Mouse (Mus musculus): ENCODE data around the gene Prss33.
A peak's percentile ranks its signal among the peaks of the same experiment; 100 is the strongest.

The Prss33 gene

GRCm38 (mm10) chr17:23857913-23858312 is 22.1 kb upstream of the Prss33 start:
- TF ChIP-seq POU5F1 (IDR thresholded peaks at IDR 0.05; ENCODE audit: borderline replicate concordance, low read length) (no peak), CTCF (conservative IDR thresholded peaks at IDR 0.05; ENCODE audit: low read length) (no peak)
- Histone ChIP-seq H3K4me1 (replicated peaks; ENCODE audit: low read depth, low read length) (0 out of 2 replicates have a peak, but pooled peaks cover 3% of the 10 kb centered on the region), H3K4me3 (replicated peaks; ENCODE audit: low read length) (no peak overlapping the region), H3K9me3 (ENCODE audit: low read length) (no peaks in the 10 kb centered on the region), H3K36me3 (ENCODE audit: insufficient read depth, low read length) (no peaks in the 10 kb centered on the region), H3K27me3 (ENCODE audit: insufficient read depth, low read length) (peaks cover 4% of the 10 kb centered on the region; the same call in 1 of the 2 replicates)

- H3K4me3 ChIP-seq (replicated peaks; ENCODE audit: low read length): no peak overlapping the region
- H3K36me3 ChIP-seq (ENCODE audit: insufficient read depth, low read length): no peaks in the 10 kb centered on the region
- H3K27me3 ChIP-seq (ENCODE audit: insufficient read depth, low read length): peaks cover 4% of the 10 kb centered on the region; the same call in 1 of the 2 replicates
- no peaks in the 10 kb centered on the region for H3K9me3 ChIP-seq (ENCODE audit: low read length)
- 0 out of 2 replicates have a peak, but pooled peaks cover 3% of the 10 kb centered on the region for H3K4me1 ChIP-seq (replicated peaks; ENCODE audit: low read depth, low read length)
- TF ChIP-seq POU5F1 (IDR thresholded peaks at IDR 0.05; ENCODE audit: borderline replicate concordance, low read length) (no peak), CTCF (conservative IDR thresholded peaks at IDR 0.05; ENCODE audit: low read length) (no peak)
These were observed 21.3 kb upstream of the Prss33 start for GRCm38 (mm10) chr17:23857193-23857592.

GRCm38 (mm10) chr17:23854229-23854765 is 18.4 kb upstream of the Prss33 start:
- peaks cover 4% of the 10 kb centered on the region; the same call in 1 of the 2 replicates for H3K27me3 ChIP-seq (ENCODE audit: insufficient read depth, low read length)
- 0 out of 2 replicates have a peak, but pooled peaks cover 3% of the 10 kb centered on the region for H3K4me1 ChIP-seq (replicated peaks; ENCODE audit: low read depth, low read length)
- TF ChIP-seq POU5F1 (IDR thresholded peaks at IDR 0.05; ENCODE audit: borderline replicate concordance, low read length): no peak
- no peak for TF ChIP-seq CTCF (conservative IDR thresholded peaks at IDR 0.05; ENCODE audit: low read length)
- TF ChIP-seq NANOG (IDR thresholded peaks at IDR 0.05; ENCODE audit: borderline replicate concordance, low read length): no peak
- no peaks in the 10 kb centered on the region for H3K9me3 ChIP-seq (ENCODE audit: low read length)
- no peaks in the 10 kb centered on the region for H3K36me3 ChIP-seq (ENCODE audit: insufficient read depth, low read length)
- H3K4me3 ChIP-seq (replicated peaks; ENCODE audit: low read length): no peak overlapping the region

- TF ChIP-seq POU5F1 (IDR thresholded peaks at IDR 0.05; ENCODE audit: borderline replicate concordance, low read length): no peak
- peak; percentile 34 for TF ChIP-seq CTCF (conservative IDR thresholded peaks at IDR 0.05; ENCODE audit: low read length)
- Histone ChIP-seq H3K9me3 (ENCODE audit: low read length) (no peaks in the 10 kb centered on the region), H3K4me1 (replicated peaks; ENCODE audit: low read depth, low read length) (0 out of 2 replicates have a peak, but pooled peaks cover 3% of the 10 kb centered on the region), H3K4me3 (replicated peaks; ENCODE audit: low read length) (no peak overlapping the region), H3K27me3 (ENCODE audit: insufficient read depth, low read length) (peaks cover 4% of the 10 kb centered on the region; the same call in 1 of the 2 replicates), H3K36me3 (ENCODE audit: insufficient read depth, low read length) (no peaks in the 10 kb centered on the region)
These were observed 17.4 kb upstream of the Prss33 start for GRCm38 (mm10) chr17:23853292-23853691.

GRCm38 (mm10) chr17:23850853-23851749 is 15.2 kb upstream of the Prss33 start:
- TF ChIP-seq NANOG (IDR thresholded peaks at IDR 0.05; ENCODE audit: borderline replicate concordance, low read length) (no peak), CTCF (conservative IDR thresholded peaks at IDR 0.05; ENCODE audit: low read length) (peak; percentile 86)
- H3K36me3 ChIP-seq (ENCODE audit: insufficient read depth, low read length): no peaks in the 10 kb centered on the region

GRCm38 (mm10) chr17:23850028-23850427 is 14.2 kb upstream of the Prss33 start:
- H3K4me1 ChIP-seq (replicated peaks; ENCODE audit: low read depth, low read length): 0 out of 2 replicates have a peak, but pooled peaks cover 3% of the 10 kb centered on the region
- TF ChIP-seq CTCF (conservative IDR thresholded peaks at IDR 0.05; ENCODE audit: low read length) (peak; percentile 27), NANOG (IDR thresholded peaks at IDR 0.05; ENCODE audit: borderline replicate concordance, low read length) (no peak)
- H3K4me3 ChIP-seq (replicated peaks; ENCODE audit: low read length): no peak overlapping the region
- no peaks in the 10 kb centered on the region; the same call in 1 of the 2 replicates for H3K27me3 ChIP-seq (ENCODE audit: insufficient read depth, low read length)
- no peaks in the 10 kb centered on the region for H3K9me3 ChIP-seq (ENCODE audit: low read length)
- H3K36me3 ChIP-seq (ENCODE audit: insufficient read depth, low read length): no peaks in the 10 kb centered on the region

More at GRCm38 (mm10) chr17:23850853-23851749, 15.2 kb upstream of the Prss33 start:
- Histone ChIP-seq H3K4me1 (replicated peaks; ENCODE audit: low read depth, low read length) (0 out of 2 replicates have a peak, but pooled peaks cover 3% of the 10 kb centered on the region), H3K27me3 (ENCODE audit: insufficient read depth, low read length) (no peaks in the 10 kb centered on the region; the same call in 1 of the 2 replicates), H3K4me3 (replicated peaks; ENCODE audit: low read length) (no peak overlapping the region), H3K9me3 (ENCODE audit: low read length) (no peaks in the 10 kb centered on the region)

- Histone ChIP-seq H3K36me3 (ENCODE audit: insufficient read depth, low read length) (peaks cover 6% of the 10 kb centered on the region; the same call in 1 of the 2 replicates), H3K4me3 (replicated peaks; ENCODE audit: low read length) (peak within 1 kb of the TSS; percentile 74), H3K27me3 (ENCODE audit: insufficient read depth, low read length) (no peaks in the 10 kb centered on the region; the same call in 1 of the 2 replicates), H3K9me3 (ENCODE audit: low read length) (no peaks in the 10 kb centered on the region), H3K4me1 (replicated peaks; ENCODE audit: low read depth, low read length) (peaks cover 7% of the 10 kb centered on the region)
- TF ChIP-seq POU5F1 (IDR thresholded peaks at IDR 0.05; ENCODE audit: borderline replicate concordance, low read length) (no peak), CTCF (conservative IDR thresholded peaks at IDR 0.05; ENCODE audit: low read length) (peak; percentile 75), NANOG (IDR thresholded peaks at IDR 0.05; ENCODE audit: borderline replicate concordance, low read length) (no peak)
These were observed 8.0 kb upstream of the Prss33 start, which contains the start of the genes Prss32 and Prss41 for GRCm38 (mm10) chr17:23843812-23844273. Gene Prss32, plus strand, starts transcription at chr17:23843855. Gene Prss41, minus strand, starts transcription at chr17:23844172.

GRCm38 (mm10) chr17:23843141-23843811 is 7.4 kb upstream of the Prss33 start:
- peaks cover 7% of the 10 kb centered on the region for H3K4me1 ChIP-seq (replicated peaks; ENCODE audit: low read depth, low read length)
- H3K36me3 ChIP-seq (ENCODE audit: insufficient read depth, low read length): peaks cover 6% of the 10 kb centered on the region; the same call in 1 of the 2 replicates
- peak; percentile 64 for TF ChIP-seq CTCF (conservative IDR thresholded peaks at IDR 0.05; ENCODE audit: low read length)
- TF ChIP-seq POU5F1 (IDR thresholded peaks at IDR 0.05; ENCODE audit: borderline replicate concordance, low read length): no peak
- H3K27me3 ChIP-seq (ENCODE audit: insufficient read depth, low read length): no peaks in the 10 kb centered on the region; the same call in 1 of the 2 replicates
- H3K4me3 ChIP-seq (replicated peaks; ENCODE audit: low read length): peak overlapping the region; percentile 74
- H3K9me3 ChIP-seq (ENCODE audit: low read length): no peaks in the 10 kb centered on the region

Data from E14TG2a.4 (cell line).